Mouse (Mus musculus): ENCODE measurements around the gene Krtap4-13. TPM values are rescaled to one million over a fixed set of nuclear protein-coding genes. Genes with fewer than 3 reads are reported as not detected.
"Not testable (repeated sequence)": the region's sequence is repeated elsewhere in the genome, so short reads cannot be mapped to it uniquely, and the experiment has no call there.

Krtap4-13 gene
- not detected in 2 replicates for polyA plus RNA-seq (2016; fragmentation: Nextera tagmentation; extraction: Ambion mirVana)

DNA sequence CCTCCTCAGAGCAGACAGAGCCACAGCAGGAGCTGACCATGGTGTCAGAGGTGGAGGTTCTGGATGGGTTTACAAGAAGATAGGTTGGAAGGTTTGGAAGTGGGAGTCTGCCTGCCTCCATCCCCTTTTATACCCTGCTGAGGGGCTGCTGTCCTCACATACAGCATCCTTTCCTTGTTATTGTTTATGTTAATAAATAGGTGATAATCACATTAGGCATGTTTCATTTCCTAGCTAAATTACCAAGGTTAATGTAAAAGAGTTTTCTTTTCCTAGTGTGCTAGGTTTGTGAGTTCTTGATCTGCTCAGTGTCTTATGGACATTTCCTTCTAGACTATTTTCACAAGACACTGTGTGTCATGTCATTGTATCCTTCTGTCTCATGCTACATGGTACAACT, at the start of gene Krtap4-13:
TSS of gene Krtap4-13 (minus strand) at position 101 of the 400 bp plus-strand sequence.
- ATAC-seq (ENCODE audit: low FRiP score, low read depth); H3K36me3 ChIP-seq; H3K9me3 ChIP-seq; H3K4me2 ChIP-seq (replicated peaks); H3K27ac ChIP-seq; H3K9ac ChIP-seq; H3K4me3 ChIP-seq; H3K4me1 ChIP-seq; H3K27me3 ChIP-seq (replicated peaks): not testable (repeated sequence)

DNA sequence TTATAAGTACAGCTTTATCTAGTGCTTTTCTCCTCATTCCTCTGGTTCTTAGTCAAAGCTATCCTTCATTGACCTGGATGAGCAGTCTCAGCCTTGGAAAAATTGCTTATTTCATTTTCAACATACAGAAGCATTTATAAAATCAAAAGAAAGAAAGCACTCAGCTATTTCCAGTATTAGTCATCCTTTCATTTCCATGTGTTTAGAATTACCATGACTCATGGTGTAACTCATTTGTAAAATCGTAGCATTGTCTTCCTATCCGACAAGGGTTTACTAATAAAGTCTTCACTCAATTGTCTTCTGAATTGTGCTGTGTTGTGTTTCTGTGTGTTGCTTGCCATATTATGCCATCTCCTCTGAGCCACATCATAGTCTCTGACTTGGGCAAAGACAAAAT, 49.1 kb upstream of the Krtap4-13 start:
- no peaks in the 10 kb centered on the region for H3K36me3 ChIP-seq
- H3K27ac ChIP-seq: no peak overlapping the region
- 91% methylated on average over 2 of the region's 2 CpGs for WGBS
- H3K4me2 ChIP-seq (replicated peaks): no peak overlapping the region
- ATAC-seq (ENCODE audit: low FRiP score, low read depth): no peak
- H3K4me1 ChIP-seq: no peaks in the 10 kb centered on the region
- no peaks in the 10 kb centered on the region for H3K27me3 ChIP-seq (replicated peaks)
- no peaks in the 10 kb centered on the region for H3K9me3 ChIP-seq
- H3K9ac ChIP-seq: no peak overlapping the region
- no peak overlapping the region for H3K4me3 ChIP-seq

DNA sequence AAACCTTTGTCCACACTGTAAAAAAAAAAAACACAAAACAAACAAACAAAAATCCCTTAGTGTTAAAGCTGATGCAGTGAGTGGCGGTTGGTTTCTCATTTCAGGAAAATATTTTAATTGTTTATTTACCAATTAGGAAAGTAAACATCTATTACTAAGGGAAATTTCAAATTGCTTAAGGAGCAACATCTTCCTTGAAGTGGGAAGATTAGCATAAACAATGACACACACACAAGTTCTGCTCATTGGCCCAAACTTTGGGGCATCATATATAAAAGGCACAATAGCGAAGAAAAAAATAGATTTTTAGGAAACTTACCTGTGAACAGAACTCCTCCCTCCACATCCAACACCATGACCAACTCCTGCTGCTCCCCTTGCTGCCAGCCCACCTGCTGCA, 47.9 kb upstream of the Krtap4-13 start, which contains the start of gene Gm11568:
TSS of gene Gm11568 (plus strand) at position 301 of the 400 bp plus-strand sequence.
- no peak for ATAC-seq (ENCODE audit: low FRiP score, low read depth)

DNA sequence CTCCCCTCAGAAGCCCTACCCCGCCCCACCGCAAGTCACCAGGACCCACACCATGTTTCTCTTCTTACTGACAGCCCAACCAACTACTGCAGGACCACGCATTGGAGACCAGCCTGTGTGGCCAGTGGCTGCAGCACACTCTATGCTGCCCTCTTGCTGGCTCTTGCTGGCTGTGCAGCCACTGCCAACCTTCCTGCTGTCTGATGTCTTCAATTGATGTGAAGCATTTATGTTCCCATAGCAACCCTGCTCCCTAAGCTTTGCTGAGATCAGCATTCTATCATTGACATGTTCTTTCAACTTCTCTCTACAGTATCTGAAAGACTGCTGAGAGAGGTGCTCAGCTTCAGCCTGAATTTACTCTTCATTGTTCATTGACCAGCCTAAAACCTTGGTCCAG, 44.4 kb upstream of the Krtap4-13 start:
- H3K4me3 ChIP-seq: no peak overlapping the region
- no peaks in the 10 kb centered on the region for H3K27me3 ChIP-seq (replicated peaks)
- H3K36me3 ChIP-seq: no peaks in the 10 kb centered on the region
- H3K9me3 ChIP-seq: no peaks in the 10 kb centered on the region
- H3K27ac ChIP-seq: no peak overlapping the region
- WGBS: 62% methylated on average over 3 of the region's 3 CpGs
- no peaks in the 10 kb centered on the region for H3K4me1 ChIP-seq
- H3K4me2 ChIP-seq (replicated peaks): no peak overlapping the region
- ATAC-seq (ENCODE audit: low FRiP score, low read depth): no peak
- H3K9ac ChIP-seq: no peak overlapping the region

More for the DNA sequence above, 47.9 kb upstream of the Krtap4-13 start, which contains the start of gene Gm11568:
- H3K9me3 ChIP-seq: no peaks in the 10 kb centered on the region
- 83% methylated on average over 2 of the region's 2 CpGs for WGBS
- no peaks in the 10 kb centered on the region for H3K36me3 ChIP-seq
- H3K27me3 ChIP-seq (replicated peaks): no peaks in the 10 kb centered on the region
- H3K9ac ChIP-seq: no peak within 1 kb of the TSS
- no peak within 1 kb of the TSS for H3K27ac ChIP-seq
- no peak within 1 kb of the TSS for H3K4me2 ChIP-seq (replicated peaks)
- no peak within 1 kb of the TSS for H3K4me3 ChIP-seq
- H3K4me1 ChIP-seq: no peaks in the 10 kb centered on the region

DNA sequence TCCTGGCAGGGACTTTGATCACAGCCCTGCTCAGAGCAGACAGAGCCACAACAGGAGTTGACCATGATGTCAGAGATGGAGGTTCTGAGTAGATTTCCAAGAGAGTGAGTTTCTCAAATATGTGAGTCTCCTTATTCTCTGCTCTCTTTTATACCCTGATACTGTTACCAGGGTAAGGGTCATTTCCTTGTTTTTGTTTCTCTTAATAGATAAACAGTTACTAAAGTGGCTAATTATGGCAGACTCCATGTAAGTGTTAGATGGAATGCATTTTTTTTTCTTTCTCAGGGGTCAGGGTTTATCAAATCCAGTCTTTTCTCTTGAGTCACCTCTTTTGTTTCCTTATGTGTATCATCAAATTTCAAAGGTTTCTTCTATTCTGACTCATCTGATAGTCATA, 41.8 kb upstream of the Krtap4-13 start, which contains the start of gene Krtap4-16:
TSS of gene Krtap4-16 (minus strand) at position 101 of the 400 bp plus-strand sequence.
- Histone ChIP-seq H3K9me3 (no peaks in the 10 kb centered on the region), H3K27ac (no peak within 1 kb of the TSS)
- no peak for ATAC-seq (ENCODE audit: low FRiP score, low read depth)

DNA sequence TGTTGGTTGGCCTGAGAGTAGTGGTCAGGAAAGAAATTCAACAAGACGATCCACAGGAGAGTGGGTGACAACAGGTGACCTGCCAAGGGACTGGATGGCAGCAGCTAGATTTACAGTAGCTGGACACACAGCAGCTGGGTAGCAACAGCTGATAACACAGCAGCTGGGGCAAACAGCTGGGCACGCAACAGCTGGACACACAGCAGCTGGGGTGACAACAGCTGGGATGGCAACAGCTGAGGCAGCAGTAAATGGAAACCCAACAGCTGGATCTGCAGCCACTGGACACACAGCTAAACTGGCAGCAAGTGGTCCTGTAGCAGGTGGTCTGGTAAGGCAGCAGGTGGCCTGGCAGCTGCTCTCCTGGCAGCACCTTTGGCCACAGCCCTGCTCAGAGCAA, 37.1 kb upstream of the Krtap4-13 start:
- WGBS: 86% methylated on average over 2 of the region's 2 CpGs
- H3K9ac ChIP-seq: no peak overlapping the region
- H3K36me3 ChIP-seq: no peaks in the 10 kb centered on the region
- H3K27ac ChIP-seq: no peak overlapping the region
- no peaks in the 10 kb centered on the region for H3K4me1 ChIP-seq
- ATAC-seq (ENCODE audit: low FRiP score, low read depth): no peak
- H3K9me3 ChIP-seq: no peaks in the 10 kb centered on the region
- no peaks in the 10 kb centered on the region for H3K27me3 ChIP-seq (replicated peaks)
- H3K4me2 ChIP-seq (replicated peaks): no peak overlapping the region
- H3K4me3 ChIP-seq: no peak overlapping the region

More for the DNA sequence above, 41.8 kb upstream of the Krtap4-13 start, which contains the start of gene Krtap4-16:
- H3K36me3 ChIP-seq: no peaks in the 10 kb centered on the region
- H3K4me2 ChIP-seq (replicated peaks): no peak within 1 kb of the TSS
- no peak within 1 kb of the TSS for H3K4me3 ChIP-seq
- no peaks in the 10 kb centered on the region for H3K27me3 ChIP-seq (replicated peaks)
- no peak within 1 kb of the TSS for H3K9ac ChIP-seq
- H3K4me1 ChIP-seq: no peaks in the 10 kb centered on the region

DNA sequence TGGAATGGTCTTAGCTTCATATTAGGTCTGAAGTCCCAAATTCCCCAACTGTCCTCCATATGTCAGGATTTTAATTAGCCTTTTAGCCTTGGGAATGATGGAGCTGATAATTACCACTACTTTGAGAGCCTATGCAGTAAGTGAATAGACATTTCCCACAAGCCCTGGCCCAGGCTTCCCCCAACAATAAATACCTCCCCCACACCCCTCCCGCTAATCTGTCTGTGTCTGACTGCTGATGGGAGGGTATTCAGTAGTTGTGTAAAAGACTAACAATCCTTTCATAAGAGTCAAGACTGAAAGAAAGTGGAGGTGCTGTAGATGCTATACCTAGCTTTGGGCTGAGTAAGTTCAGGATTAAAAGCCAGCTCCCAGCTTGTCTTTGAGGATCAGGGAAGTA, 32.5 kb upstream of the Krtap4-13 start:
- no peak for ATAC-seq (ENCODE audit: low FRiP score, low read depth)
- no peak overlapping the region for H3K4me3 ChIP-seq
- H3K27ac ChIP-seq: no peak overlapping the region
- H3K4me2 ChIP-seq (replicated peaks): no peak overlapping the region
- 28% methylated on average over 1 of the region's 1 CpGs for WGBS
- no peaks in the 10 kb centered on the region for H3K27me3 ChIP-seq (replicated peaks)
- H3K9me3 ChIP-seq: no peaks in the 10 kb centered on the region
- H3K36me3 ChIP-seq: no peaks in the 10 kb centered on the region
- H3K9ac ChIP-seq: no peak overlapping the region
- H3K4me1 ChIP-seq: no peaks in the 10 kb centered on the region

DNA sequence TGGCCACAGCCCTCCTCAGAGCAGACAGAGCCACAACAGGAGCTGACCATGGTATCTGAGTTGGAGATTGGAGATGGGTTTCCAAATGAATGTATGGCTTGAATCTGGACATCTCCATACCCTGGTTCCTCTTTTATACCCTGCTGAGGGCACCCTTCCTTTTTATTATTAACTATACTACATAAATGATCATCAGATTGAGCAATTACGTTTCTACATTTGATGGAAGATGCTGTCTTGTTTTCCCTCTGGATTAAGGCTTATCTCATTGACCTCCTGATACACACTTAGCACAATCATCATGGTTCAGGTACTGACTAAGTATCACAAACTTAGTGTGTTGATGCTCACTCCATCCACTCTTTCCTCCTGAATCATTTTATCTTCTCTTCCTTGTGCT, 28.3 kb upstream of the Krtap4-13 start, which contains the start of gene 2300003K06Rik:
TSS of gene 2300003K06Rik (minus strand) at position 101 of the 400 bp plus-strand sequence.
- no peak within 1 kb of the TSS for H3K9ac ChIP-seq

DNA sequence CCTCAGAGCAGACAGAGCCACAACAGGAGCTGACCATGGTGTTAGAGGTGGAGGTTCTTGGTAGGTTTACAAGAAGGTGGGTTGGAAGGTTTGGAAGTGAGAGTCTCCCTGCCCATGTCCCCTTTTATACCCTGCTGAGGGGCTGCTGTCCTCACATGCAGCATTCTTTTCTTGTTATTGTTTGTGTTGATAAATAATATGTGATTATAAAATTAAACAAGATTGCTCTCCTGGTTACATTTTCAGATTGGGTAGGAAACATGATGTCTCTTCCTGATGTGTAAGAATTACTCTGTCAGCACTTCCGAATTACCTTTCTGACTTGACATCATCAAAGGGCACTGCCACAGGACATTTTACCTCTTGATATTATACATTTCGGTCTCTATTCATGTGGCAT, 5.9 kb upstream of the Krtap4-13 start, which contains the start of gene Gm11564:
TSS of gene Gm11564 (minus strand) at position 101 of the 400 bp plus-strand sequence.
- not testable (repeated sequence) for H3K27ac ChIP-seq; ATAC-seq (ENCODE audit: low FRiP score, low read depth); H3K4me2 ChIP-seq (replicated peaks); H3K9ac ChIP-seq; H3K4me3 ChIP-seq; H3K27me3 ChIP-seq (replicated peaks); H3K36me3 ChIP-seq; H3K4me1 ChIP-seq; H3K9me3 ChIP-seq
- WGBS: 90% methylated on average over 2 of the region's 2 CpGs

More for the DNA sequence above, 28.3 kb upstream of the Krtap4-13 start, which contains the start of gene 2300003K06Rik:
- Histone ChIP-seq H3K27me3 (replicated peaks) (no peaks in the 10 kb centered on the region), H3K4me1 (no peaks in the 10 kb centered on the region), H3K9me3 (no peaks in the 10 kb centered on the region), H3K4me2 (replicated peaks) (no peak within 1 kb of the TSS), H3K4me3 (no peak within 1 kb of the TSS), H3K27ac (no peak within 1 kb of the TSS), H3K36me3 (no peaks in the 10 kb centered on the region)
- 84% methylated on average over 1 of the region's 1 CpGs for WGBS
- ATAC-seq (ENCODE audit: low FRiP score, low read depth): no peak

DNA sequence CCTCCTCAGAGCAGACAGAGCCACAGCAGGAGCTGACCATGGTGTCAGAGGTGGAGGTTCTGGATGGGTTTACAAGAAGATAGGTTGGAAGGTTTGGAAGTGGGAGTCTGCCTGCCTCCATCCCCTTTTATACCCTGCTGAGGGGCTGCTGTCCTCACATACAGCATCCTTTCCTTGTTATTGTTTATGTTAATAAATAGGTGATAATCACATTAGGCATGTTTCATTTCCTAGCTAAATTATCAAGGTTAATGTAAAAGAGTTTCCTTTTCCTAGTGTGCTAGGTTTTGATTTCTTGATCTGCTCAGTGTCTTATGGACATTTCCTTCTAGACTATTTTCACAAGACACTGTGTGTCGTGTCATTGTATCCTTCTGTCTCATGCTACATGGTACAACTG, 5.3 kb downstream of the Krtap4-13 start, which contains the start of gene Gm11554:
TSS of gene Gm11554 (minus strand) at position 101 of the 400 bp plus-strand sequence.
- H3K36me3 ChIP-seq; H3K9ac ChIP-seq; H3K4me1 ChIP-seq; H3K9me3 ChIP-seq; H3K27ac ChIP-seq; H3K4me2 ChIP-seq (replicated peaks); ATAC-seq (ENCODE audit: low FRiP score, low read depth); H3K4me3 ChIP-seq; H3K27me3 ChIP-seq (replicated peaks): not testable (repeated sequence)
- WGBS: no CpG with 5 or more reads among the region's 1 CpGs

DNA sequence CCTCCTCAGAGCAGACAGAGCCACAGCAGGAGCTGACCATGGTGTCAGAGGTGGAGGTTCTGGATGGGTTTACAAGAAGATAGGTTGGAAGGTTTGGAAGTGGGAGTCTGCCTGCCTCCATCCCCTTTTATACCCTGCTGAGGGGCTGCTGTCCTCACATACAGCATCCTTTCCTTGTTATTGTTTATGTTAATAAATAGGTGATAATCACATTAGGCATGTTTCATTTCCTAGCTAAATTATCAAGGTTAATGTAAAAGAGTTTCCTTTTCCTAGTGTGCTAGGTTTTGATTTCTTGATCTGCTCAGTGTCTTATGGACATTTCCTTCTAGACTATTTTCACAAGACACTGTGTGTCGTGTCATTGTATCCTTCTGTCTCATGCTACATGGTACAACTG, 10.9 kb downstream of the Krtap4-13 start, which contains the start of gene Gm11569:
TSS of gene Gm11569 (minus strand) at position 101 of the 400 bp plus-strand sequence.
- not testable (repeated sequence) for H3K9ac ChIP-seq

DNA sequence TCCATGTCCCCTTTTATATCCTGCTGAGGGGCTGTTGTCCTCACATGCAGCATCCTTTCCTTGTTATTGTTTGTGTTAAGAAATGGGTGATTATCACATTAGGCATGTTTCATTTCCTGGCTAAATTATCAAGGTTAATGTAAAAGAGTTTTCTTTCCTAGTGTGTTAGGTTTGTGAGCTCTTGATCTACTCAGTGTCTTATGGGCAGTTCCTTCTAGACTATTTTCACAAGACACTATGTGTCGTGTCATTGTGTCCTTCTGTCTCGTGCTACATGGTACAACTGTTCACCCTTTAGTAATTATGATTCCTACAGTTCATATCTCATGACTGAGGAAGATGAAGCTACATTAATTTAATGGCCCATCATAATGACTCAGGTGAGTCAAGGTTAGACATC, 16.3 kb downstream of the Krtap4-13 start, which contains the start of gene Gm11596:
TSS of gene Gm11596 (minus strand) at position 101 of the 400 bp plus-strand sequence.
- Histone ChIP-seq H3K36me3 (no peaks in the 10 kb centered on the region), H3K27ac (no peak within 1 kb of the TSS), H3K9me3 (no peaks in the 10 kb centered on the region), H3K27me3 (replicated peaks) (no peaks in the 10 kb centered on the region), H3K4me1 (no peaks in the 10 kb centered on the region), H3K4me2 (replicated peaks) (no peak within 1 kb of the TSS), H3K9ac (no peak within 1 kb of the TSS), H3K4me3 (no peak within 1 kb of the TSS)
- no peak for ATAC-seq (ENCODE audit: low FRiP score, low read depth)
- WGBS: 82% methylated on average over 2 of the region's 2 CpGs

More for the DNA sequence above, 10.9 kb downstream of the Krtap4-13 start, which contains the start of gene Gm11569:
- H3K9me3 ChIP-seq; H3K4me1 ChIP-seq; H3K4me2 ChIP-seq (replicated peaks); H3K36me3 ChIP-seq; H3K4me3 ChIP-seq; H3K27me3 ChIP-seq (replicated peaks); ATAC-seq (ENCODE audit: low FRiP score, low read depth); H3K27ac ChIP-seq: not testable (repeated sequence)
- WGBS: no CpG with 5 or more reads among the region's 1 CpGs

DNA sequence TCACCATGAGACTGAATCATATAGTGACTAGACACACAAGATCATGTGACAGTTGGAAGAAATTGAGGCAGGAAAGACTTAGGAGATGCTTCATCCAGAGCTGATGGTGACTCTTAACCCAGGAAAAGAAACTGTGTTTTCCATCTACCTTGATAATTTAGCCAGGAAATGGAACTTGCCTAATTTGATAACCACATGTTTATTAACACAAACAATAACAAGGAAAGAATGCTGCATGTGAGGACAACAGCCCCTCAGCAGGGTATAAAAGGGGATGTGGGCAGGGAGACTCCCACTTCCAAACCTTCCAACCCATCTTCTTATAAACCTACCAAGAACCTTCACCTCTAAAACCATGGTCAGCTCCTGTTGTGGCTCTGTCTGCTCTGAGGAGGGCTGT, 24.8 kb downstream of the Krtap4-13 start, which contains the start of gene Krtap4-9:
TSS of gene Krtap4-9 (plus strand) at position 301 of the 400 bp plus-strand sequence.
- not testable (repeated sequence) for H3K4me2 ChIP-seq (replicated peaks); H3K36me3 ChIP-seq; H3K9ac ChIP-seq; H3K27me3 ChIP-seq (replicated peaks); H3K4me1 ChIP-seq; H3K4me3 ChIP-seq; ATAC-seq (ENCODE audit: low FRiP score, low read depth); H3K27ac ChIP-seq; H3K9me3 ChIP-seq

All from neural tube, embryonic 12.5 days (tissue).